Mouse (Mus musculus): ENCODE data around the gene Crbn.

The Crbn gene

GRCm38 (mm10) chr6:106799333-106800226, at the start of gene Crbn:
Gene Crbn (minus strand): TSS chr6:106800077.
- DNase-seq (ENCODE audit: low read depth, low spot score), result peak; percentile 81

- DNase-seq (ENCODE audit: low read depth, low spot score), result no peak
Measured at GRCm38 (mm10) chr6:106840181-106840580, 40.3 kb upstream of the Crbn start.

GRCm38 (mm10) chr6:106838053-106838452, 38.2 kb upstream of the Crbn start:
- no peak for DNase-seq (ENCODE audit: low read depth, low spot score)

- no peak for DNase-seq (ENCODE audit: low read depth, low spot score)
Measured at GRCm38 (mm10) chr6:106835316-106835715, 35.4 kb upstream of the Crbn start.

DNA sequence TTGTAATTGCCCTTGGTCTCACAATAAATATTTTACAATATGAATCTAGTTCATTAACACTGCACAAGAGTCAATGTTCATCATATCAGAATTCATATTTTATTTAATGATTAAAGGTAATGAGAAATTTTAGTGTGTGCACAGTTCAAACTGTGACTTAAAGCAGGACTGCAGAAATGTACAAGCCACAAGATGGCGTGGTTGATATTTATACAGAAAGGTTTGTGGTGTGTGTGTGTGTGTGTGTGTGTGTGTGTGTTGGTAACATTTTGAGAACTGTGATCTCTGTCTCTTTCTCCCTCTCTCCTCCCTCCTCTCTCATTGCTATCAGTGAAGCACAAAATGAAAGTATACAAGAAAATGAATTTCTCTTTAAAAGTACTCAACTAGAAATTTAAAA, 22.5 kb upstream of the Crbn start:
- no peak for DNase-seq (ENCODE audit: low read depth, low spot score)

DNA sequence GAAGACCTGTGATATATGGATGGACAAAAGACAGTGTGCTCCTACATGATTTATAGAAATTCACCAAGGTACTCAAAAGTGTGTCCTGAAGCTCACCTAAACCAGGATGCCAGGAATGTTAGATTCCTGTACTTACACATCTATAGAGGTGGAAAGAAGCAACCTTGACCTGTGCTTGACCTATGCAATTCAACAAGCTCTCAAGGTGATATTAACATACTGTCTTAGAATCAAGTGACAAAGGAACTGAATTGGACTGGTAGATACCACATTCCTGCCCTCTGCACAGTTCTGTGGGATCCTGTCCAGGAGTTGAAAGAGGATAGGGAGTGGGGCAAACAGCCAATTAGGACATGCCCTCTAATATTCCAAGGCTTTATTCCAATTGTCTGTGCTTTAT, 20.7 kb upstream of the Crbn start:
- DNase-seq (ENCODE audit: low read depth, low spot score), result no peak

DNA sequence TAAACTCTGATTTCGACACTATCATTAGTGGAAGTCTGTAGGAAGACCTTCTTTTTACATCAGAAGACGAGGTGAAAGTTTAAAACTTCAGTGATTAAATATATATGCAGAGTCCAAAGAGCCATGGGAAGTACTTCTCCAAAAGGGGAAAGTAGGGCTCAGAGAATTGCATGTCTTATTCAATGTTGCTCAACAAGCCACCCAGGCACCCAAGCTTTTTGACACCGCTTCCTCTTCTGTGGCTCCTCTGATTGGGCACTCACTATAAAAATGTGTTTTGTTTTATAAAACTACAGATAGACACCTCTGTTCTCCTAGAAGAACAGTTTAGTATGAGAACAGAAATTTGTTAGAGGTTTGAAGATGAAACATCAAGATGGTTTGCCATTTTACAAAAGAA, 20.0 kb upstream of the Crbn start:
- DNase-seq (ENCODE audit: low read depth, low spot score), result no peak

DNA sequence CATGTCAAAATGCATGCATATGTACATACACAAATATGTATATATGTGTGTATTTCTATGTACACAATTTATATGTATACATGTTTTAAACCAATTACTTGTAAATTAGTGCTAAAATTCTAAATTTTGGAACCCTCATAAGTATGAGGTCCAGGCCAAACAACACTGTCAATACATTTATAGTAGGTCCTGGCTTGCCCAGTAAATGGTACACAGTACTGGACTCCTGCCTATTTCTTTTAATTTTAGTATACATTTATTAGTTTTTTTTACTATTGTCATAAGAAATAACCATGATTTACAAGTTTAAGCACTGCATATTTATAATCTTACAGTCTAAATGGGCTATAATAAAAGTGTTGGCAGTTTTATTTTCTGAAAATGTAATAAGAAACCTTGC, 19.4 kb upstream of the Crbn start:
- DNase-seq (ENCODE audit: low read depth, low spot score), result no peak

GRCm38 (mm10) chr6:106810686-106811085, 10.8 kb upstream of the Crbn start:
- DNase-seq (ENCODE audit: low read depth, low spot score), result no peak

GRCm38 (mm10) chr6:106809161-106809560, 9.3 kb upstream of the Crbn start:
- no peak for DNase-seq (ENCODE audit: low read depth, low spot score)

DNA sequence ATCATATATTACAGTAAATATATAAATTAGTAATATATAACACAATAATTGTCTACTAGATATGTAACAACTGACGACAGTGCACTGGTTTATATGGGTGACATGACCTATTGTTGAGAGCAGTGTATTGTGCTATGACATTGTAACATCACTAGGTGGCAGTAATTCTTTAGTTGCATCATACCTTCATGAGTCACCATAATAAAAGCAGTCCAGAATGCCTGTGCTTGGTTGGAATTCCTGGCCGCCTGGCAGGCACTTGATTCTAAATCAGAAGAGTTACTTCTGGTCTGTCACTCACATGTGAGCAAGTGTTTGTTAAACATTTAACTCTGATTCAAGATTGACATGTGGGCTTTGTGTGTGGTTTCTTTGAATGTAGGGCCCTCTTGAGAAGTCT, 5.0 kb upstream of the Crbn start:
- DNase-seq (ENCODE audit: low read depth, low spot score), result peak; percentile 20

- DNase-seq (ENCODE audit: low read depth, low spot score), result no peak
Measured at GRCm38 (mm10) chr6:106800227-106800557, 315 bp upstream of the Crbn start.

- no peak for DNase-seq (ENCODE audit: low read depth, low spot score)
Measured at GRCm38 (mm10) chr6:106794094-106794814, 5.6 kb downstream of the Crbn start.

DNA sequence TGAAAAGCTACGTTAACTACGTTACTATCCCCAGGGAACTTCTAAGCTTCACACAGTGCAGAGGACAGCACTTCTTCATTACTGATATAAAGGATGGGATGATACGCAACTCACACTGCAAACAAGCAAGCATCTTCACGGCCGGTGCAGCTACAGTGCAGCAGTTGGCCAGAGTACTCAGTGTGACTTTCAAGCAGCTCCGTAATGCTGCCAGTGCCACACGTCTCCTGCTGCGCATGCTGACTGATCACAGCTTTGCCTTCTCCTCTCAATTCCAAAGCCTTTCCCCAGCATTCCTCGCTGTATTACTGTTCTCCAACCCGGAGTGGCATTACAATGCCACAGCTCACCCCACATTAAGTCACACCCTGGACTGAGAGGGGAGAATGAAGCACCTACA, 6.3 kb downstream of the Crbn start:
- no peak for DNase-seq (ENCODE audit: low read depth, low spot score)

DNA sequence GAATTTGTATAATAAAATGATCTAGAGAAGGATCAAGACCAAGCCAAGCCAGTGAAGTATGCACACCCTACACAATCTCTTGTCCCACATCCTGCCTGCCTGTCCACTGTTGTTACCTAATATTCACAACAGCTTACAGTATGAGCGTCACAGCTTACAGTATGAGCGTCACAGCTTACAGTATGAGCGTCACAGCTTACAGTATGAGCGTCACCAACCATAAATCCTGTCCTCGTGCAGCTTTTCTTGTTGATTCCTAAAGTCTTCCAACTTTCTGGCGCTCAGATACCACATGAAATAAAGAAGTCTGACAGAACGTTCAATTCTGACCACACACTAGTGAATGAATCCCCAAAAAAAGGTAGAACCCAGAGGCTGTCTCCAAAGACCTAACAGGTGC, 6.8 kb downstream of the Crbn start:
- no peak for DNase-seq (ENCODE audit: low read depth, low spot score)

- no peak for DNase-seq (ENCODE audit: low read depth, low spot score)
Measured at GRCm38 (mm10) chr6:106792486-106792885, 7.4 kb downstream of the Crbn start.

GRCm38 (mm10) chr6:106791429-106791828, 8.4 kb downstream of the Crbn start:
- DNase-seq (ENCODE audit: low read depth, low spot score), result no peak

GRCm38 (mm10) chr6:106787138-106787537, 12.7 kb downstream of the Crbn start:
- no peak for DNase-seq (ENCODE audit: low read depth, low spot score)

DNA sequence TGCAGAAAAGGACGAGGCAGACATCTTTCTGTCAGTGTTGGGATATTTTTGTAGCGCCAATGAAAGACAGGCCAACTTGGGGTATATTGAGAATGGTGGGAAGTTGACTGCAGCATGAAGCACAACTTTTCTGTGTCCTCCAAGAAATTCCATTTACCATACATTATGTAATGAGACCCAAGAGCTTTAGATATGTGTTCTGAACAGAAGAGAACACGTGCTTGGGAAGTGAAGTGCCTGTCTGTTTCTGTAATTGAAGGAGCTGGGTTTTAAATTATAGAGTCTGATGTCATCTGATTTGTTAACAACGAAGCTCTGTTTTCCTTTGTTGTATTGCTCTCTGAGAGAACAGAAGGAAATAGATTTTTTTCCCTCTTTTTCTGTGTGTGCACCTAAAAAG, 29.8 kb downstream of the Crbn start:
- DNase-seq (ENCODE audit: low read depth, low spot score), result no peak

DNA sequence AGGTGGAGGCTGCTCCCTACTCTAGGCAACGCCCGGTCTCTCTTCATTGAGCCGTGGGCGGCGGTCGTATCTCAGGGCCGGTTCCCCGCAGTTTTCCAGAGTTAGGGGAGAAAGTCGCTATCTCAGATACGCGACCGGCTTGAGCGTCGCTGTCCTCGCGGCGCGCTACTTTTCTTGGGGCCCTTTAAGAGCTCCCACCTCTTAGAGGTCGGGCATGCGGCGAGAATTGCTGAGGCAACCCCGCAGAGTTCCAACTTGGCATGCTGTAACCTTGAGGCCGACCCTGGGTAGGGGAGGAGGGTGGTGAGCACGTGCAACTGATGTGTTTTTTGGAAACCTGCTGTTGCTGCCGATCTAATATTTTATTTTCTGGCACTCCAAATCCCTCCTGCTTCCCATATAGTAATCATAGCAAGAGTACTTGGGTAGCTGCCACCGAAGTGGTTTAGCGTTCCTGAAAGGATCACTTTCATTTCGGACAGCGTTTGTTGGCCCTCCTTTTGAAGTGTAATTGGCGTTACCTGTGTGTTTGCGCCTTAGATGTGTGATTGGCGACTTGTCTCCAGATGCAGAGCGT, 30.5 kb downstream of the Crbn start:
- DNase-seq (ENCODE audit: low read depth, low spot score), result no peak

GRCm38 (mm10) chr6:106768640-106769289, 31.1 kb downstream of the Crbn start, which contains the start of gene Trnt1:
Gene Trnt1 (plus strand): TSS chr6:106769120.
- DNase-seq (ENCODE audit: low read depth, low spot score), result peak; percentile 98

- no peak for DNase-seq (ENCODE audit: low read depth, low spot score)
Measured at GRCm38 (mm10) chr6:106766774-106767173, 33.1 kb downstream of the Crbn start.

Data from WW6 (cell line).